Mouse (Mus musculus) embryonic facial prominence, embryonic 11.5 days (tissue): ENCODE data around the gene Colgalt2. TPM values are rescaled to one million over a fixed set of nuclear protein-coding genes. Genes with fewer than 3 reads are reported as not detected.
"Not testable (repeated sequence)": the region's sequence is repeated elsewhere in the genome, so short reads cannot be mapped to it uniquely, and the experiment has no call there.

ENCODE experiments used
- ATAC-seq: fragments of 200-750 bp; cut with Nextera tagmentation; replicated peaks from 2 replicates; pipeline ENCODE4 v1.8.0; 2017; ENCODE audit warnings: low read depth; ENCODE audit not compliant: insufficient number of reproducible peaks, low FRiP score, low TSS enrichment
- DNase-seq: peaks from one replicate; pipeline ENCODE4 v3.0.0-alpha.2; 2015; ENCODE audit warnings: low spot score
- H3K27ac ChIP-seq: fragments of 300-500 bp; sonication (generic); replicated peaks from 2 replicates; pipeline ENCODE4 v1.5.1; 2014; ENCODE audit warnings: mild to moderate bottlenecking, low read depth, low read length, control low read depth
- H3K27me3 ChIP-seq: fragments of 300-500 bp; sonication (generic); 2 replicates; pipeline ENCODE4 v1.6.1; 2014; ENCODE audit warnings: mild to moderate bottlenecking, low read length, moderate library complexity, mixed read lengths; ENCODE audit not compliant: control insufficient read depth, insufficient read depth
- H3K36me3 ChIP-seq: fragments of 300-500 bp; sonication (generic); replicated peaks from 2 replicates; pipeline ENCODE4 v1.6.1; 2014; ENCODE audit warnings: low read depth, mild to moderate bottlenecking, low read length, moderate library complexity, mixed read lengths; ENCODE audit not compliant: control insufficient read depth, insufficient read depth
- H3K4me1 ChIP-seq: fragments of 300-500 bp; sonication (generic); 2 replicates; pipeline ENCODE4 v1.6.1; 2014; ENCODE audit warnings: low read length, mixed read lengths; ENCODE audit not compliant: control insufficient read depth, insufficient read depth
- H3K4me2 ChIP-seq: fragments of 300-500 bp; sonication (generic); 2 replicates; pipeline ENCODE4 v1.6.1; 2014; ENCODE audit warnings: low read depth, mild to moderate bottlenecking, control low read depth, low read length, moderate library complexity
- H3K4me3 ChIP-seq: fragments of 300-500 bp; sonication (generic); 2 replicates; pipeline ENCODE4 v1.5.1; 2014; ENCODE audit warnings: low read depth, low read length, control low read depth
- H3K9ac ChIP-seq: fragments of 300-500 bp; sonication (generic); replicated peaks from 2 replicates; pipeline ENCODE4 v1.6.1; 2014; ENCODE audit warnings: mild to moderate bottlenecking, control low read depth, low read length
- H3K9me3 ChIP-seq: fragments of 300-500 bp; sonication (generic); replicated peaks from 2 replicates; pipeline ENCODE4 v1.6.1; 2016; ENCODE audit warnings: mild to moderate bottlenecking, low read length, inconsistent platforms, mixed read lengths; ENCODE audit not compliant: control insufficient read depth
- WGBS: fragments of 180-500 bp; shearing (Covaris S2); extraction: QIAGEN DNeasy Blood & Tissue Kit; methylation state at CpG from one replicate; pipeline ENCODE4 v1.1.7; 2014; 5-methylcytosine and 5-hydroxymethylcytosine counted together
- polyA plus RNA-seq: library from polyadenylated mRNA; unstranded; fragments of >200 nt; fragmentation: Nextera tagmentation; extraction: Ambion mirVana; gene quantifications from 2 replicates; pipeline ENCODE4 v1.2.1, GENCODE M21; 2014

The Colgalt2 gene
- polyA plus RNA-seq: 2.7 TPM in 2 replicates

- Histone ChIP-seq H3K36me3 (no peaks in the 10 kb centered on the region), H3K9me3 (no peaks in the 10 kb centered on the region), H3K4me1 (no peaks in the 10 kb centered on the region), H3K4me2 (peak within 1 kb of the TSS; percentile 96), H3K27ac (no peak within 1 kb of the TSS), H3K9ac (peak within 1 kb of the TSS; percentile 72), H3K27me3 (peaks cover 5% of the 10 kb centered on the region), H3K4me3 (peak within 1 kb of the TSS; percentile 61)
- DNase-seq: peak; percentile 69
- ATAC-seq: peak; percentile 80
- under 1% methylated on average over 60 of the region's 70 CpGs for WGBS
Measured at GRCm38 (mm10) chr1:152399790-152400555, at the start of gene Colgalt2. Gene Colgalt2, plus strand, starts transcription at chr1:152399830.

- Histone ChIP-seq H3K4me3 (no peak overlapping the region), H3K9me3 (no peaks in the 10 kb centered on the region), H3K27ac (no peak overlapping the region), H3K36me3 (no peaks in the 10 kb centered on the region), H3K4me2 (no peak overlapping the region), H3K9ac (no peak overlapping the region), H3K27me3 (no peaks in the 10 kb centered on the region), H3K4me1 (no peaks in the 10 kb centered on the region)
- DNase-seq (no peak), ATAC-seq (no peak)
- WGBS: 84% methylated on average over 4 of the region's 4 CpGs
Measured at GRCm38 (mm10) chr1:152356721-152357120, 42.9 kb upstream of the Colgalt2 start.

GRCm38 (mm10) chr1:152368311-152369088 is 31.1 kb upstream of the Colgalt2 start:
- Histone ChIP-seq H3K27ac (no peak overlapping the region), H3K36me3 (no peaks in the 10 kb centered on the region), H3K4me2 (no peak overlapping the region), H3K9ac (no peak overlapping the region), H3K4me3 (no peak overlapping the region), H3K9me3 (no peaks in the 10 kb centered on the region), H3K27me3 (no peaks in the 10 kb centered on the region), H3K4me1 (no peaks in the 10 kb centered on the region)
- ATAC-seq (no peak), DNase-seq (peak; percentile 11)
- 56% methylated on average over 13 of the region's 13 CpGs for WGBS

GRCm38 (mm10) chr1:152369139-152369538 is 30.5 kb upstream of the Colgalt2 start:
- no peak overlapping the region for H3K27ac ChIP-seq
- no peaks in the 10 kb centered on the region for H3K9me3 ChIP-seq
- DNase-seq (peak; percentile 83), ATAC-seq (no peak)
- no peak overlapping the region for H3K4me2 ChIP-seq
- no peaks in the 10 kb centered on the region for H3K27me3 ChIP-seq
- H3K9ac ChIP-seq: no peak overlapping the region
- 25% methylated on average over 4 of the region's 4 CpGs for WGBS
- no peaks in the 10 kb centered on the region for H3K4me1 ChIP-seq
- no peaks in the 10 kb centered on the region for H3K36me3 ChIP-seq
- no peak overlapping the region for H3K4me3 ChIP-seq

- WGBS: 90% methylated on average over 5 of the region's 5 CpGs
Measured at GRCm38 (mm10) chr1:152378311-152378710, 21.3 kb upstream of the Colgalt2 start.

GRCm38 (mm10) chr1:152384589-152384988 is 15.0 kb upstream of the Colgalt2 start:
- ATAC-seq: no peak
- Histone ChIP-seq H3K36me3 (no peaks in the 10 kb centered on the region), H3K27me3 (no peaks in the 10 kb centered on the region), H3K4me2 (no peak overlapping the region), H3K9me3 (no peaks in the 10 kb centered on the region), H3K9ac (no peak overlapping the region), H3K27ac (no peak overlapping the region), H3K4me3 (no peak overlapping the region), H3K4me1 (no peaks in the 10 kb centered on the region)
- WGBS: 100% methylated on average over 1 of the region's 1 CpGs
- DNase-seq: no peak

More at GRCm38 (mm10) chr1:152378311-152378710, 21.3 kb upstream of the Colgalt2 start:
- Histone ChIP-seq H3K4me1 (no peaks in the 10 kb centered on the region), H3K4me2 (no peak overlapping the region), H3K27me3 (no peaks in the 10 kb centered on the region), H3K9me3 (no peaks in the 10 kb centered on the region), H3K4me3 (no peak overlapping the region), H3K27ac (no peak overlapping the region), H3K36me3 (no peaks in the 10 kb centered on the region), H3K9ac (no peak overlapping the region)
- no peak for DNase-seq
- ATAC-seq: no peak

GRCm38 (mm10) chr1:152385693-152386092 is 13.9 kb upstream of the Colgalt2 start:
- H3K27ac ChIP-seq, ATAC-seq: not testable (repeated sequence)

More at GRCm38 (mm10) chr1:152385693-152386092, 13.9 kb upstream of the Colgalt2 start:
- H3K9me3 ChIP-seq, DNase-seq, H3K4me1 ChIP-seq, H3K27me3 ChIP-seq, H3K36me3 ChIP-seq: not testable (repeated sequence)
- 28% methylated on average over 2 of the region's 4 CpGs for WGBS
- Histone ChIP-seq H3K9ac (peak overlapping the region; percentile 83), H3K4me2 (peak overlapping the region; percentile 75), H3K4me3 (peak overlapping the region; percentile 87)
